Mouse (Mus musculus) kidney, embryonic 16.5 days (tissue): ENCODE measurements around the gene Satb1. TPM values are rescaled to one million over a fixed set of nuclear protein-coding genes. Genes with fewer than 3 reads are reported as not detected.

Experiments
- ATAC-seq: fragments of 200-750 bp; cut with Nextera tagmentation; 2 replicates; pipeline ENCODE4 v1.8.0; 2017; ENCODE audit warnings: moderate TSS enrichment; ENCODE audit not compliant: low FRiP score, low TSS enrichment
- H3K27ac ChIP-seq: fragments of 300-500 bp; sonication (generic); 2 replicates; pipeline ENCODE4 v1.5.1; 2014; ENCODE audit warnings: low read length
- H3K27me3 ChIP-seq: fragments of 300-500 bp; sonication (generic); 2 replicates; pipeline ENCODE4 v1.6.1; 2014; ENCODE audit warnings: low read length, control low read depth, mixed read lengths; ENCODE audit not compliant: insufficient read depth
- H3K36me3 ChIP-seq: fragments of 300-500 bp; sonication (generic); 2 replicates; pipeline ENCODE4 v1.6.1; 2014; ENCODE audit warnings: low read length, control low read depth, mixed read lengths; ENCODE audit not compliant: insufficient read depth
- H3K4me1 ChIP-seq: fragments of 300-500 bp; sonication (generic); 2 replicates; pipeline ENCODE4 v1.6.1; 2014; ENCODE audit warnings: low read length, control low read depth, mixed read lengths; ENCODE audit not compliant: insufficient read depth
- H3K4me2 ChIP-seq: fragments of 300-500 bp; sonication (generic); replicated peaks from 2 replicates; pipeline ENCODE4 v1.6.1; 2014; ENCODE audit warnings: low read depth, low read length
- H3K4me3 ChIP-seq: fragments of 300-500 bp; sonication (generic); 2 replicates; pipeline ENCODE4 v1.5.1; 2014; ENCODE audit warnings: mild to moderate bottlenecking, low read length
- H3K9ac ChIP-seq: fragments of 300-500 bp; sonication (generic); replicated peaks from 2 replicates; pipeline ENCODE4 v1.6.1; 2014; ENCODE audit warnings: low read length
- H3K9me3 ChIP-seq: fragments of 300-500 bp; sonication (generic); 2 replicates; pipeline ENCODE4 v1.6.1; 2016; ENCODE audit warnings: low read length, control low read depth
- WGBS: fragments of 180-500 bp; shearing (Covaris S2); extraction: QIAGEN DNeasy Blood & Tissue Kit; methylation state at CpG from one replicate; pipeline ENCODE4 v1.1.7; 2014; 5-methylcytosine and 5-hydroxymethylcytosine counted together
- polyA plus RNA-seq: library from polyadenylated mRNA; unstranded; fragments of >200 nt; fragmentation: Nextera tagmentation; extraction: Ambion mirVana; gene quantifications from 2 replicates; pipeline ENCODE4 v1.2.1, GENCODE M21; 2015

The Satb1 gene
- polyA plus RNA-seq, 1 experiment from 2014 or later, result 7.5 TPM

- no peaks in the 10 kb centered on the region for H3K9me3 ChIP-seq
- no peak overlapping the region for H3K4me3 ChIP-seq
- H3K9ac ChIP-seq, result no peak overlapping the region
- no peaks in the 10 kb centered on the region for H3K36me3 ChIP-seq
- H3K27me3 ChIP-seq, result no peaks in the 10 kb centered on the region
- no peak for ATAC-seq
- 78% methylated on average over 5 of the region's 5 CpGs for WGBS
- no peak overlapping the region for H3K4me2 ChIP-seq
- no peaks in the 10 kb centered on the region for H3K4me1 ChIP-seq
- no peak overlapping the region for H3K27ac ChIP-seq
Observed at GRCm38 (mm10) chr17:51853952-51854351, 20.9 kb upstream of the Satb1 start.

- Histone ChIP-seq H3K4me2 (no peak overlapping the region), H3K9me3 (no peaks in the 10 kb centered on the region), H3K9ac (no peak overlapping the region), H3K4me3 (no peak overlapping the region), H3K36me3 (no peaks in the 10 kb centered on the region), H3K4me1 (no peaks in the 10 kb centered on the region), H3K27ac (no peak overlapping the region), H3K27me3 (peaks cover 14% of the 10 kb centered on the region)
- 67% methylated on average over 6 of the region's 6 CpGs for WGBS
- no peak for ATAC-seq
Observed at GRCm38 (mm10) chr17:51840596-51840995, 7.5 kb upstream of the Satb1 start.

- H3K27me3 ChIP-seq, result peaks cover 24% of the 10 kb centered on the region
- whole genome bisulfite sequencing, result 86% methylated on average over 5 of the region's 5 CpGs
- H3K4me2 ChIP-seq, result no peak overlapping the region
- no peaks in the 10 kb centered on the region for H3K4me1 ChIP-seq
- H3K9me3 ChIP-seq, result no peaks in the 10 kb centered on the region
- H3K27ac ChIP-seq, result no peak overlapping the region
- no peak overlapping the region for H3K4me3 ChIP-seq
- no peak for ATAC-seq
- H3K36me3 ChIP-seq, result no peaks in the 10 kb centered on the region
- no peak overlapping the region for H3K9ac ChIP-seq
Observed at GRCm38 (mm10) chr17:51839484-51839883, 6.4 kb upstream of the Satb1 start.

- Histone ChIP-seq H3K4me2 (no peak overlapping the region), H3K27me3 (peaks cover 44% of the 10 kb centered on the region), H3K9me3 (no peaks in the 10 kb centered on the region), H3K4me3 (no peak overlapping the region), H3K27ac (no peak overlapping the region), H3K9ac (no peak overlapping the region), H3K36me3 (no peaks in the 10 kb centered on the region), H3K4me1 (peaks cover 15% of the 10 kb centered on the region)
- 18% methylated on average over 1 of the region's 1 CpGs for WGBS
- ATAC-seq, result no peak
Observed at GRCm38 (mm10) chr17:51836901-51837300, 3.8 kb upstream of the Satb1 start.

DNA sequence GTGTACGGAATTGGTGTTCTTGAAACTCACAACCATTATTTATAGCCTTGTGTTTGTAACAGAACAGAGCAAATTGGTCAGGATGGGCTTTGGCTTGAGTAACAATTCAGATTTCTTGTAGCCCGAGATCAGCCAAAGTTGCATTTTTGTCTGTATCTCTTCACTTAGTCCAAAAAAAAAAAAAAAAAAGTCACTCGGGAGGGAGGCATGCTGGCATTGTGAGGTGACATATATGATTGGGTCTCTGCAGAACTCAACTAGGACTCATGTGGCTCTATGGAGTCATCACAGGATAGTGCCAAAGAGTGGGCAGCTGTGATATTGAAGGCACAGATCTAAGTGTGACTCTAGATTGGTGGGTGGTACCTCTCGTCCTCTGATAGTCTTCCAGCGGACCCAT is 3.2 kb upstream of the Satb1 start:
- ATAC-seq, result no peak
- peaks cover 51% of the 10 kb centered on the region for H3K27me3 ChIP-seq
- 89% methylated on average over 5 of the region's 5 CpGs for WGBS

GRCm38 (mm10) chr17:51833578-51834361 is 680 bp upstream of the Satb1 start:
- ATAC-seq, result no peak
- WGBS, result 2% methylated on average over 16 of the region's 16 CpGs
- no peaks in the 10 kb centered on the region for H3K36me3 ChIP-seq
- no peaks in the 10 kb centered on the region for H3K9me3 ChIP-seq
- H3K27me3 ChIP-seq, result peaks cover 66% of the 10 kb centered on the region
- H3K4me2 ChIP-seq, result peak overlapping the region; percentile 99
- no peak overlapping the region for H3K27ac ChIP-seq
- no peak overlapping the region for H3K9ac ChIP-seq
- H3K4me1 ChIP-seq, result peaks cover 20% of the 10 kb centered on the region
- H3K4me3 ChIP-seq, result peak overlapping the region; percentile 69

More for the DNA sequence above, 3.2 kb upstream of the Satb1 start:
- peaks cover 20% of the 10 kb centered on the region for H3K4me1 ChIP-seq
- H3K36me3 ChIP-seq, result no peaks in the 10 kb centered on the region
- no peak overlapping the region for H3K27ac ChIP-seq
- no peaks in the 10 kb centered on the region for H3K9me3 ChIP-seq
- H3K9ac ChIP-seq, result no peak overlapping the region
- H3K4me3 ChIP-seq, result no peak overlapping the region
- H3K4me2 ChIP-seq, result no peak overlapping the region

- under 1% methylated on average over 44 of the region's 66 CpGs for WGBS
- H3K4me3 ChIP-seq, result peak overlapping the region; percentile 69
- ATAC-seq, result peak; percentile 77; the same call in 1 of the 2 replicates
- peaks cover 20% of the 10 kb centered on the region for H3K4me1 ChIP-seq
- no peak overlapping the region for H3K27ac ChIP-seq
- no peaks in the 10 kb centered on the region for H3K9me3 ChIP-seq
- peak overlapping the region; percentile 65 for H3K9ac ChIP-seq
- no peaks in the 10 kb centered on the region for H3K36me3 ChIP-seq
- peaks cover 77% of the 10 kb centered on the region for H3K27me3 ChIP-seq
- H3K4me2 ChIP-seq, result peak overlapping the region; percentile 99
Observed at GRCm38 (mm10) chr17:51832421-51832875, 642 bp downstream of the Satb1 start.

GRCm38 (mm10) chr17:51831702-51832420 is 1.2 kb downstream of the Satb1 start:
- H3K36me3 ChIP-seq, result no peaks in the 10 kb centered on the region
- H3K4me2 ChIP-seq, result peak overlapping the region; percentile 99
- under 1% methylated on average over 57 of the region's 57 CpGs for WGBS
- ATAC-seq, result peak; percentile 41; the same call in 1 of the 2 replicates
- no peak overlapping the region for H3K27ac ChIP-seq
- H3K4me3 ChIP-seq, result peak overlapping the region; percentile 69
- peaks cover 20% of the 10 kb centered on the region for H3K4me1 ChIP-seq
- peak overlapping the region; percentile 65 for H3K9ac ChIP-seq
- no peaks in the 10 kb centered on the region for H3K9me3 ChIP-seq
- peaks cover 79% of the 10 kb centered on the region for H3K27me3 ChIP-seq

DNA sequence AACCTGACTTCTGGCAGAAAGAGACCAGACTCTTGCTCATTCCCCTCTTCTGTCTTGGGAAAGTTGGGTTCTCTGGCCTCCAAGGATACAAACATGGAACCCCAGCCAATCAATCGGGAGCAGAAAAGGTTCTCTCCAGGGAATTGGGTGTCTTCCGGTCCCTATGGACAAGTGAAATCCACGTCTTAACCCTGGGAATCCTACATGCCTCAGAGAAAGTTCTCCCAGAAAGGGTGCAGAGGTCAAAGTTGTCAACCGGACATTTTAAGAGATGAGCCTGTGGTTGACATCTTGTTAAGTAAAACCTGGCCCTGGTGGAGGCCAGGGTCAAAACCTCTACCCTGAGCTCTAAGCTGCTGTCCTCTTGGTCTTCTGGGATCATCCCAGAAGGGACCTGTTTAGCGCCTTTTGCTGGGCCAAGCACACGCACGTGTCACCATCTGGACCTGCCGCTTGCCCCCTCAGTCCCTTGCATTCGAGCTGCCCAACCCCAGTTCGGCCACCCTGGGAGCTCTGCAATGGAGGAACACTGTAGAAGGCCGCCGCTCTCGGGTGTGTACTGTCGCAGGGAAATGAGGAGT is 1.9 kb downstream of the Satb1 start:
- Histone ChIP-seq H3K9ac (no peak overlapping the region), H3K27ac (no peak overlapping the region), H3K4me3 (peak overlapping the region; percentile 69), H3K4me2 (peak overlapping the region; percentile 99), H3K4me1 (peaks cover 20% of the 10 kb centered on the region), H3K9me3 (no peaks in the 10 kb centered on the region), H3K36me3 (no peaks in the 10 kb centered on the region), H3K27me3 (peaks cover 79% of the 10 kb centered on the region)
- ATAC-seq, result no peak
- WGBS, result 17% methylated on average over 14 of the region's 14 CpGs
